Mouse (Mus musculus) right cerebral cortex, postnatal 25 days (tissue): Measurements from ENCODE around the gene Btbd35f7.
"Not testable (repeated sequence)": the region's sequence is repeated elsewhere in the genome, so short reads cannot be mapped to it uniquely, and the experiment has no call there.

Experiments used
- DNase-seq: peaks from one replicate; pipeline ENCODE4 v3.0.0; 2022

Btbd35f7 gene

DNA sequence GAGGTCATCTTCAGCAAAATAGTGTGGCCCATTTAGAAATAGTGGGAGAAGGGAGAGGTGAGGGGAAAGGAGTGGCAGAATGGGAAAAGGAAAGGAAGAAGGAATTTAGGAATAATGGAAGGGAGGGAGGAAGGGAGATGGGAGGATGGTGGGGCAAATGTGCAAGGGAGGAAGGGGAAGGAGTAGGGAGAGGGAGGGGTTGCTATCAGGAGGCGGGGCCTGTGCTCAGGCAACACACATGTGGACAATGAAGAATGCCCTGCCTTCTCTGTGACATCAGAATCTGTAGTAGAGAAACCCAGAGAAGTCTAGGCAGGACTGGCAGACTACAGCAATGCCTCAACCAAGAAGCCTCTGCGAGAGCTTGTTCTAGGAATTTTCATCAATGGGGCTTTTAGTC, at the start of gene Btbd35f7:
Gene Btbd35f7, plus strand, starts transcription at position 301 of the 400 bp plus-strand sequence.
- not testable (repeated sequence) for DNase-seq
